Mouse (Mus musculus) bone marrow, adult 2 months (tissue): Measurements from ENCODE around the gene Timp3. TPM values are rescaled to one million over a fixed set of nuclear protein-coding genes. Genes with fewer than 3 reads are reported as not detected.
"Not testable (repeated sequence)": the region's sequence is repeated elsewhere in the genome, so short reads cannot be mapped to it uniquely, and the experiment has no call there.

ENCODE experiments used
- H3K27ac ChIP-seq: fragments of 200-500 bp; 2 replicates; pipeline ENCODE4 v1.5.1; 2012; ENCODE audit warnings: low read depth, mild to moderate bottlenecking, control low read depth, inconsistent platforms, low read length; ENCODE audit not compliant: control insufficient read depth, poor library complexity, insufficient read depth
- H3K4me1 ChIP-seq: fragments of 200-500 bp; 2 replicates; pipeline ENCODE4 v1.6.1; 2011; ENCODE audit warnings: low read length; ENCODE audit not compliant: control insufficient read depth, insufficient read depth
- H3K4me3 ChIP-seq: fragments of 200-500 bp; replicated peaks from 2 replicates; pipeline ENCODE3; 2011; ENCODE audit warnings: mild to moderate bottlenecking, low read depth, low read length, control low read depth; ENCODE audit not compliant: control insufficient read depth
- CTCF ChIP-seq: fragments of 200-500 bp; IDR thresholded peaks from 2 replicates; pipeline ENCODE4 v1.5.1; 2011; ENCODE audit warnings: low read length, control low read depth; ENCODE audit not compliant: control insufficient read depth, insufficient read depth
- POLR2A ChIP-seq: fragments of 200-500 bp; IDR thresholded peaks from 2 replicates; pipeline ENCODE4 v1.6.1; 2011; ENCODE audit warnings: low read depth, mild to moderate bottlenecking, control low read depth, low read length, borderline replicate concordance; ENCODE audit not compliant: control insufficient read depth
- WGBS: fragments of 180-500 bp; shearing (Covaris S2); methylation state at CpG from one replicate; pipeline ENCODE4 v1.1.7; 2018; 5-methylcytosine and 5-hydroxymethylcytosine counted together
- polyA plus RNA-seq: library from polyadenylated mRNA; stranded (reverse); fragments of >200 nt; gene quantifications from 2 replicates; pipeline ENCODE4 v1.2.4, GENCODE M21; 2011; ENCODE audit warnings: low replicate concordance; ENCODE audit not compliant: missing spikeins, insufficient read depth, insufficient read length

The Timp3 gene
- polyA plus RNA-seq, 1 experiment, result 32.5 TPM

- Histone ChIP-seq H3K4me1 (no peaks in the 10 kb centered on the region), H3K27ac (no peak overlapping the region), H3K4me3 (no peak overlapping the region)
- TF ChIP-seq CTCF (no peak), POLR2A (no peak)
- 85% methylated on average over 2 of the region's 2 CpGs for WGBS
Observed at GRCm38 (mm10) chr10:86374061-86374460, 73.9 kb downstream of the Timp3 start.

GRCm38 (mm10) chr10:86375903-86376302, 75.7 kb downstream of the Timp3 start:
- 91% methylated on average over 11 of the region's 11 CpGs for WGBS
- H3K27ac ChIP-seq, result no peak overlapping the region
- TF ChIP-seq POLR2A (no peak), CTCF (no peak)
- H3K4me1 ChIP-seq, result no peaks in the 10 kb centered on the region
- H3K4me3 ChIP-seq, result no peak overlapping the region

GRCm38 (mm10) chr10:86376392-86377185, 76.4 kb downstream of the Timp3 start:
- no peak overlapping the region for H3K27ac ChIP-seq
- WGBS, result 72% methylated on average over 8 of the region's 8 CpGs
- TF ChIP-seq POLR2A (no peak), CTCF (no peak)
- H3K4me3 ChIP-seq, result no peak overlapping the region
- no peaks in the 10 kb centered on the region for H3K4me1 ChIP-seq

GRCm38 (mm10) chr10:86378803-86379202, 78.6 kb downstream of the Timp3 start:
- not testable (repeated sequence) for H3K27ac ChIP-seq, H3K4me3 ChIP-seq, H3K4me1 ChIP-seq
- 78% methylated on average over 2 of the region's 2 CpGs for WGBS

GRCm38 (mm10) chr10:86380626-86381025, 80.5 kb downstream of the Timp3 start:
- H3K4me1 ChIP-seq, result no peaks in the 10 kb centered on the region
- WGBS, result 80% methylated on average over 2 of the region's 2 CpGs
- TF ChIP-seq POLR2A, result no peak
- TF ChIP-seq CTCF, result no peak
- no peak overlapping the region for H3K27ac ChIP-seq
- no peak overlapping the region for H3K4me3 ChIP-seq

GRCm38 (mm10) chr10:86381150-86381921, 81.2 kb downstream of the Timp3 start:
- WGBS, result 78% methylated on average over 9 of the region's 9 CpGs
- Histone ChIP-seq H3K27ac (no peak overlapping the region), H3K4me1 (no peaks in the 10 kb centered on the region), H3K4me3 (no peak overlapping the region)
- TF ChIP-seq POLR2A (no peak), CTCF (no peak)

GRCm38 (mm10) chr10:86381922-86382260, 81.7 kb downstream of the Timp3 start:
- H3K4me1 ChIP-seq, result no peaks in the 10 kb centered on the region
- TF ChIP-seq CTCF (no peak), POLR2A (no peak)
- 49% methylated on average over 2 of the region's 2 CpGs for WGBS
- H3K4me3 ChIP-seq, result no peak overlapping the region
- no peak overlapping the region for H3K27ac ChIP-seq

GRCm38 (mm10) chr10:86384655-86385054, 84.5 kb downstream of the Timp3 start:
- H3K4me1 ChIP-seq, result no peaks in the 10 kb centered on the region
- H3K27ac ChIP-seq, result no peak overlapping the region
- TF ChIP-seq CTCF, result no peak
- no peak overlapping the region for H3K4me3 ChIP-seq
- WGBS, result 73% methylated on average over 2 of the region's 2 CpGs
